Mouse (Mus musculus): Measurements from ENCODE around the gene Tob1. TPM values are rescaled to one million over a fixed set of nuclear protein-coding genes. Genes with fewer than 3 reads are reported as not detected.
A peak's percentile ranks its signal among the peaks of the same experiment; 100 is the strongest.

The Tob1 gene
- polyA plus RNA-seq, 1 experiment from 2014 or later = 37.8 TPM

GRCm38 (mm10) chr11:94198405-94199146 is 12.7 kb upstream of the Tob1 start:
- 84% methylated on average over 7 of the region's 7 CpGs for WGBS
- no peaks in the 10 kb centered on the region for H3K36me3 ChIP-seq
- H3K4me2 ChIP-seq (replicated peaks) = no peak overlapping the region
- H3K9ac ChIP-seq = no peak overlapping the region
- ATAC-seq (ENCODE audit: insufficient number of reproducible peaks, low FRiP score, low TSS enrichment, low read depth) = no peak
- H3K27me3 ChIP-seq = no peaks in the 10 kb centered on the region
- H3K9me3 ChIP-seq (replicated peaks) = no peaks in the 10 kb centered on the region
- H3K27ac ChIP-seq (replicated peaks) = no peak overlapping the region
- no peak overlapping the region for H3K4me3 ChIP-seq (replicated peaks)
- H3K4me1 ChIP-seq = no peaks in the 10 kb centered on the region

DNA sequence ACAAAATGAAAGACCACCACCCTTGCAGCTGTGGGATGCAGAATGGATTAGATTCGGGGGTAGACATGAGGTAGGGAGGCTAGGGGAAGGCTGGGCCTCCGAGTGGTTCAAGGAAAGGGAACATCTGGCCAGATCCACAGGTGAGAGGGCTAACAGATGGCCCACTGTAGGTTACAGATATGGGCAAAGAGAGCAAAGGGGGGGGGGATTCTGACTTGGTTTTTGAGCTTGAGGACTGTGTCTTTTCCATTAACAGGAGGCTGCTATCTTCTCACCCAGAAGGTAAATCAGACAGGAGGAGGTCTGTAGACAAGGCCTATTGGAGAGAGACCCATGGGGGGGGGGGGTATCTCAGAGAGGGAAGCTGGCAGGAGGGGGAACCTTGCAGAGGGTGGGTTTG is 11.5 kb upstream of the Tob1 start:
- H3K36me3 ChIP-seq = no peaks in the 10 kb centered on the region
- no peak overlapping the region for H3K4me2 ChIP-seq (replicated peaks)
- no peaks in the 10 kb centered on the region for H3K4me1 ChIP-seq
- 72% methylated on average over 2 of the region's 2 CpGs for WGBS
- ATAC-seq (ENCODE audit: insufficient number of reproducible peaks, low FRiP score, low TSS enrichment, low read depth) = no peak
- no peak overlapping the region for H3K9ac ChIP-seq
- no peak overlapping the region for H3K4me3 ChIP-seq (replicated peaks)
- no peaks in the 10 kb centered on the region for H3K9me3 ChIP-seq (replicated peaks)
- no peak overlapping the region for H3K27ac ChIP-seq (replicated peaks)
- no peaks in the 10 kb centered on the region for H3K27me3 ChIP-seq

DNA sequence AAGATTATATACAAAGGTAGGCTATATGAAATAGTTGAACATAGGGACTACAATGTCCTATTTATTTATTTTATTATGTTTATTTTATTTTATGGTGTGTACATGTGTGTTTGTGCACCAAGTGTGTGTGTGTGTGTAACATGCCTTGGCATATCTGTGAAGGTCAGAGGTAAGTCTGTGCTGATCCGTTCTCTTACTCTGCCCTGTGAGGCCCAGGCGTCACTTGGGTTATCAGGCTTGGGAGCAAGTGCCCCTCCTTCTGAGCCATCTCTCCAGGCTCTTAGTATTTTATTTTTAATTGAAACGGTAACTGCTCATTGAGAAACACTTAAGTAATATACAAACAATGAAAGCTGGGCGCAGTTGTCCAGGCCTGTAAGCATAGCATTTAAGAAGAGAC is 10.8 kb upstream of the Tob1 start:
- no peaks in the 10 kb centered on the region for H3K27me3 ChIP-seq
- no peak overlapping the region for H3K4me2 ChIP-seq (replicated peaks)
- H3K9ac ChIP-seq = no peak overlapping the region
- no peak for ATAC-seq (ENCODE audit: insufficient number of reproducible peaks, low FRiP score, low TSS enrichment, low read depth)
- WGBS = 66% methylated on average over 4 of the region's 4 CpGs
- H3K36me3 ChIP-seq = no peaks in the 10 kb centered on the region
- H3K4me3 ChIP-seq (replicated peaks) = no peak overlapping the region
- H3K4me1 ChIP-seq = no peaks in the 10 kb centered on the region
- no peak overlapping the region for H3K27ac ChIP-seq (replicated peaks)
- H3K9me3 ChIP-seq (replicated peaks) = no peaks in the 10 kb centered on the region

DNA sequence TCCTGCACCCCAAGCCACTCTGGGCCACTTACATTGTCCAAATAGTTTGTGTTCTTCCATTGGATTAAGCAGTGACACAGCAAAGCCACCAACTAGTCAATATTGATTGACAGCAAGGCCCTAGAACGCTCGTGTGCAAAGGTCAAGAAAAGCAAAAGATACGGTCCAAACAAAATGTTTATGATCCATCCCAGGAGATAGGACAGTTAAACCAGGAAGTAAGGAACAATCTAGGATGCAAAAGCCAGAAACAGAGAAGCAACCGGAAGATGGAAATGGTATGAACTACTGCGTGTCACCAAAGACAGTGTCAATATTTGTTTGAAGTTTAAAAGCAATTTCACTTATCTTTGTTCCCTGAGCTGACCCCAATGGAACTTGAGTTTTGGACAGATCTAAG is 9.1 kb upstream of the Tob1 start:
- H3K9ac ChIP-seq = no peak overlapping the region

DNA sequence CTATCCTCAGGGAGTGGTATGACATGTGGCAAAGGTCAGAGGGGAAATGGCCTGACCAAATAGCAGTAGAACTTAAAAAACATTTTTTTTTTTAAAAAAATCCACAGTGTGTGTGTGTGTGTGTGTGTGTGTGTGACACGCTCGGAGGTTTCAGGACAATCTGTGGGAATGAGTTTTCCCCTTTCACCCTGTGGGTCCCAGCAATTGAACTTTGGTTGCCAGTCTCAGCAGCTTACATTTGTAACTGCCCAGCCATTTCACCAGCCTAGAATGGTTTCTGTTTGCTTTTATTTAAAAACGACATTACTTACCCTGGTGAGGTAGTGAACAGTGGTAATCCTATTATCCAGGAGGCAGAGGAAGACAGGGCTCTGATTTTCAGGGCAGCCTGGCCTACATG is 8.2 kb upstream of the Tob1 start:
- Histone ChIP-seq H3K27ac (replicated peaks) (no peak overlapping the region), H3K4me2 (replicated peaks) (no peak overlapping the region), H3K27me3 (no peaks in the 10 kb centered on the region), H3K9me3 (replicated peaks) (no peaks in the 10 kb centered on the region), H3K36me3 (no peaks in the 10 kb centered on the region), H3K9ac (no peak overlapping the region), H3K4me3 (replicated peaks) (no peak overlapping the region), H3K4me1 (no peaks in the 10 kb centered on the region)
- WGBS = 72% methylated on average over 3 of the region's 3 CpGs
- no peak for ATAC-seq (ENCODE audit: insufficient number of reproducible peaks, low FRiP score, low TSS enrichment, low read depth)

More for the DNA sequence above, 9.1 kb upstream of the Tob1 start:
- Histone ChIP-seq H3K4me3 (replicated peaks) (no peak overlapping the region), H3K27ac (replicated peaks) (no peak overlapping the region), H3K9me3 (replicated peaks) (no peaks in the 10 kb centered on the region), H3K4me1 (no peaks in the 10 kb centered on the region), H3K36me3 (no peaks in the 10 kb centered on the region), H3K27me3 (no peaks in the 10 kb centered on the region), H3K4me2 (replicated peaks) (no peak overlapping the region)
- 86% methylated on average over 5 of the region's 5 CpGs for WGBS
- no peak for ATAC-seq (ENCODE audit: insufficient number of reproducible peaks, low FRiP score, low TSS enrichment, low read depth)

GRCm38 (mm10) chr11:94206398-94207114 is 4.7 kb upstream of the Tob1 start:
- no peaks in the 10 kb centered on the region for H3K27me3 ChIP-seq
- no peak overlapping the region for H3K9ac ChIP-seq
- no peaks in the 10 kb centered on the region for H3K9me3 ChIP-seq (replicated peaks)
- no peaks in the 10 kb centered on the region for H3K36me3 ChIP-seq
- no peak overlapping the region for H3K27ac ChIP-seq (replicated peaks)
- no peak overlapping the region for H3K4me3 ChIP-seq (replicated peaks)
- ATAC-seq (ENCODE audit: insufficient number of reproducible peaks, low FRiP score, low TSS enrichment, low read depth) = no peak
- H3K4me1 ChIP-seq = no peaks in the 10 kb centered on the region
- 67% methylated on average over 10 of the region's 10 CpGs for WGBS
- H3K4me2 ChIP-seq (replicated peaks) = no peak overlapping the region

- WGBS = 42% methylated on average over 8 of the region's 8 CpGs
- peak overlapping the region; percentile 99; the same call in 1 of the 2 replicates for H3K4me2 ChIP-seq (replicated peaks)
Measured at GRCm38 (mm10) chr11:94208811-94209675, 2.2 kb upstream of the Tob1 start.

DNA sequence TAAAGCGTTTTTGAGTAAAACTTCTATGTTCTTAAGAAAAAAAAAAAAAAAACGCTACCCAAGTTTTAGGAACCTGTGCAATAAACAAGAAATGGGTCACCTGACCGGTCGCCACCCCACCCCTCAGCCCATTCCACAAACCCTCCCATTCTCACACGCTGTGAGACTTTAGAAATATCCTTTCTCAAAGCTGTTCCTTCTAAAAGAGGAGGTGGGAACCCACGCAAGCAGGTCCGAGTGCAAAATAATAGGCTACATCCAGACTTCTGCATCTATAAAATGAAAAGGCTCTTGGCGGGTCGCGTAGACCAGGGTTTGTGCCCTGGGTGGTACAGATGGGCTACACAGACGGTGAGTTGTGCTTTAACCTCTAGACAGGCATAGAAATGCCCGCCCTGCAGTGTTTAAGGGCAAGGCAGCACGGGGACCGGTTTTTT is 1.5 kb upstream of the Tob1 start:
- Histone ChIP-seq H3K27me3 (no peaks in the 10 kb centered on the region), H3K4me2 (replicated peaks) (peak overlapping the region; percentile 99), H3K27ac (replicated peaks) (peak overlapping the region; percentile 95), H3K4me1 (peaks cover 12% of the 10 kb centered on the region), H3K9me3 (replicated peaks) (no peaks in the 10 kb centered on the region), H3K9ac (peak overlapping the region; percentile 35), H3K4me3 (replicated peaks) (peak overlapping the region; percentile 97), H3K36me3 (peaks cover 7% of the 10 kb centered on the region)
- 2% methylated on average over 14 of the region's 14 CpGs for WGBS
- no peak for ATAC-seq (ENCODE audit: insufficient number of reproducible peaks, low FRiP score, low TSS enrichment, low read depth)

More at GRCm38 (mm10) chr11:94208811-94209675, 2.2 kb upstream of the Tob1 start:
- Histone ChIP-seq H3K36me3 (peaks cover 1% of the 10 kb centered on the region), H3K4me1 (peaks cover 8% of the 10 kb centered on the region), H3K27me3 (no peaks in the 10 kb centered on the region), H3K9me3 (replicated peaks) (no peaks in the 10 kb centered on the region), H3K4me3 (replicated peaks) (no peak overlapping the region), H3K9ac (no peak overlapping the region), H3K27ac (replicated peaks) (no peak overlapping the region)
- ATAC-seq (ENCODE audit: insufficient number of reproducible peaks, low FRiP score, low TSS enrichment, low read depth) = no peak

DNA sequence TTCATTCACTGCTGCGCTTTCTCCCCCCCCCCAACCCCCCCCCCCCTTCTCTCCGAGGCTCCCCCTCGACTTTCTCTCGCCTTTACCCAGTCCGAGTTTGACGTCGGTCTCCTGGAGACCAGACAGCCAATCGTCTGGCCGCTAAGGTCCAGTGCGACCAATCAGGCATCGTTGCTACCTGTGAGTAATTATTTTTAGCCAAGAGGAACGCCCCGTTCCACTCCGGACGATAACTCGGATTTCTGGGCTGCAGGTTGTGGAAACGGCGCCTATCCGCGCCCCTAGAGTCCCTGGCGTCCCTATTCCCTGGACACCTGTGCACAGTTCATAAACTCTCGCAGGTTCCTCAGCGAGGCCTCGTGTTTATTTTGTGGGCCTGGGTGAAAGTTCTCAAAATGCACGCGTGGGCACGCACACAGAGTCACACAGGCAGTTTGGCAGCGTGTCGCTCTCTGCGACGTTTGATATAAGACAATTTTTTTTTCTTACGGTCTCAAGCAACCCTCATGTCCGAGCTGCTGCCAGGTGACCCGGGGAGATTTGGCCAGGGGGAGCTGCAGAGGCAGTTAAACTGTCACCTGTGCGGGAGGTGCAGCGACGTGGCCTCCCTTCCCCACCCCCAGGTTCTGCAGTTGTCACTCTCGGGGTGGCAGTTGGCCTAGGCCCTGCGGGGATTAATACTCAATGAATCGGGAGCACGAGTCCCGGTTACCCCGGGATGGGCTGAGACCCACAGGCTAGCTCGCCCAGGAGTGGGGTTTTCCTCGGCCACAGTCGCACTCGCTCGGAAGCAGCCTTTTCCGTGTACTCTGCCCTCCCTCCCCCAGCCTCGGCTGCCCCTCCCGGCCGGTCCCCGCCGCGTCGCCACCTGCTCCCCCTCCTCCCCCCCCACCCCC is 815 bp upstream of the Tob1 start:
- Histone ChIP-seq H3K4me2 (replicated peaks) (peak overlapping the region; percentile 99), H3K27me3 (no peaks in the 10 kb centered on the region), H3K4me3 (replicated peaks) (peak overlapping the region; percentile 97), H3K9ac (peak overlapping the region; percentile 47), H3K36me3 (peaks cover 7% of the 10 kb centered on the region), H3K4me1 (peaks cover 12% of the 10 kb centered on the region), H3K9me3 (replicated peaks) (no peaks in the 10 kb centered on the region), H3K27ac (replicated peaks) (peak overlapping the region; percentile 98)
- ATAC-seq (ENCODE audit: insufficient number of reproducible peaks, low FRiP score, low TSS enrichment, low read depth) = peak; percentile 77
- under 1% methylated on average over 42 of the region's 56 CpGs for WGBS

- Histone ChIP-seq H3K36me3 (peaks cover 10% of the 10 kb centered on the region), H3K4me1 (peaks cover 12% of the 10 kb centered on the region), H3K4me3 (replicated peaks) (peak overlapping the region; percentile 97), H3K9me3 (replicated peaks) (no peaks in the 10 kb centered on the region), H3K27ac (replicated peaks) (peak overlapping the region; percentile 97), H3K4me2 (replicated peaks) (peak overlapping the region; percentile 53), H3K27me3 (no peaks in the 10 kb centered on the region), H3K9ac (peak overlapping the region; percentile 86)
- peak; percentile 35 for ATAC-seq (ENCODE audit: insufficient number of reproducible peaks, low FRiP score, low TSS enrichment, low read depth)
- 0% methylated on average over 34 of the region's 61 CpGs for WGBS
Measured at GRCm38 (mm10) chr11:94211651-94212488, 616 bp downstream of the Tob1 start.
